Mouse (Mus musculus): Measurements from ENCODE around the gene Gm2075.
"Not testable (repeated sequence)": the region's sequence is repeated elsewhere in the genome, so short reads cannot be mapped to it uniquely, and the experiment has no call there.

Gm2075 gene

GRCm38 (mm10) chr12:88011548-88011947, at the start of gene Gm2075:
Gene Gm2075 (plus strand): TSS chr12:88011848.
- DNase-seq: not testable (repeated sequence)

- DNase-seq: not testable (repeated sequence)
These were observed 27.6 kb upstream of the Gm2075 start for GRCm38 (mm10) chr12:87984000-87984399.

- DNase-seq: not testable (repeated sequence)
These were observed 7.5 kb upstream of the Gm2075 start for GRCm38 (mm10) chr12:88004118-88004517.

GRCm38 (mm10) chr12:88018671-88019070, 7.0 kb downstream of the Gm2075 start, which contains the start of gene Gm6803:
Gene Gm6803 (minus strand): TSS chr12:88018771.
- DNase-seq: not testable (repeated sequence)

DNA sequence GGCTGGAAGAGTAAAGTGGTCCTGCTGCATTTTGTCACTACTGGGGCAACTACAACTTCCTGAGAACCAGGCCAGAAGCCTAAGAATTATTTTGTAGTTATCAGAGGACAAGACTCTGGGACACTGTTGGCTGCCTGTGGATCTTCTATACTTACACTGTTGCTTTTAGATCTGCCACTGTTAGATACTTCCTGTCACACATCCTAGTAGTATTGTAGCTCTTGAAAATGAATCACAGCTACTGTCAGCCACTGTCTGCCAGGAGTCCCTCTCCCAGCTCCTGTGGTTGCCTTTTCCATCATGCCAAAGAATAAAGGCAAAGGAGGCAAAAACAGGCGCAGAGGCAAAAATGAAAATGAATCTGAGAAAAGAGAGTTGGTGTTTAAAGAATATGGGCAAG, 15.1 kb downstream of the Gm2075 start, which contains the start of gene Gm2056:
Gm2056 (plus strand) TSS at position 301 of the 400 bp plus-strand sequence.
- DNase-seq: not testable (repeated sequence)

GRCm38 (mm10) chr12:88032250-88032649, 20.6 kb downstream of the Gm2075 start:
- not testable (repeated sequence) for DNase-seq

GRCm38 (mm10) chr12:88039062-88039461, 27.4 kb downstream of the Gm2075 start:
- DNase-seq: not testable (repeated sequence)

- DNase-seq: not testable (repeated sequence)
These were observed 28.1 kb downstream of the Gm2075 start for GRCm38 (mm10) chr12:88039703-88040102.

- DNase-seq: not testable (repeated sequence)
These were observed 33.6 kb downstream of the Gm2075 start for GRCm38 (mm10) chr12:88045226-88045625.

Data from cerebellum, adult 9-10 months (tissue).